Mouse (Mus musculus): Measurements from ENCODE around the gene Ccdc85c. TPM values are rescaled to one million over a fixed set of nuclear protein-coding genes. Genes with fewer than 3 reads are reported as not detected.

Gene Ccdc85c
- polyA plus RNA-seq, 1 experiment from 2014 or later = 17.8 TPM

DNA sequence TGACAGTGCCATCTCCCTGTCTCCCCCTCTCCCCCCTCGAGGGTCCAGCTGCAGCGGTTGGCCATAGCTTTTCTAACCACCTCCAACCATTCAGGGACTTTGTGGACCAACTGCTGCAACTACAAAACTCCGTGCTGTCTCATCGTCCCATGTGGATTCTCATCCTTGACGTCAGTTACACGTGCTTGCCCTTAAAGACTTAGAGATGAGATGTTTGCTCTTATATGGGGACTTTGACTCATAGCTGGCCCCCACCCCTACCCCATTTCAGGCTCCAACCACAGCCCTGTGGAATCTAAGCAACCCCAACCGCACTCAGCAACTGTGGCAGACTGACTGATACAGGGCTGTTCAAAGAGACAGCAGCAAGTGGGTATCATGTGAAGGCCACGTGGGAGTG, 29.9 kb upstream of the Ccdc85c start:
- Histone ChIP-seq H3K27ac (ENCODE audit: low read depth, low read length) (no peak overlapping the region), H3K9me3 (ENCODE audit: control insufficient read depth, low read length) (no peaks in the 10 kb centered on the region), H3K4me2 (replicated peaks; ENCODE audit: low read depth, low read length) (no peak overlapping the region), H3K36me3 (ENCODE audit: control insufficient read depth, insufficient read depth, low read length) (no peaks in the 10 kb centered on the region), H3K4me1 (replicated peaks; ENCODE audit: control insufficient read depth, insufficient read depth, low read length) (peaks cover 5% of the 10 kb centered on the region; the same call in 1 of the 2 replicates), H3K27me3 (ENCODE audit: control insufficient read depth, insufficient read depth, low read length) (0 out of 2 replicates have a peak, but pooled peaks cover 2% of the 10 kb centered on the region), H3K9ac (ENCODE audit: low read depth, low read length) (no peak overlapping the region), H3K4me3 (ENCODE audit: low read depth, low read length) (no peak overlapping the region)
- ATAC-seq (ENCODE audit: low FRiP score) (no peak), DNase-seq (ENCODE audit: low spot score) (no peak)
- WGBS = 74% methylated on average over 8 of the region's 8 CpGs

DNA sequence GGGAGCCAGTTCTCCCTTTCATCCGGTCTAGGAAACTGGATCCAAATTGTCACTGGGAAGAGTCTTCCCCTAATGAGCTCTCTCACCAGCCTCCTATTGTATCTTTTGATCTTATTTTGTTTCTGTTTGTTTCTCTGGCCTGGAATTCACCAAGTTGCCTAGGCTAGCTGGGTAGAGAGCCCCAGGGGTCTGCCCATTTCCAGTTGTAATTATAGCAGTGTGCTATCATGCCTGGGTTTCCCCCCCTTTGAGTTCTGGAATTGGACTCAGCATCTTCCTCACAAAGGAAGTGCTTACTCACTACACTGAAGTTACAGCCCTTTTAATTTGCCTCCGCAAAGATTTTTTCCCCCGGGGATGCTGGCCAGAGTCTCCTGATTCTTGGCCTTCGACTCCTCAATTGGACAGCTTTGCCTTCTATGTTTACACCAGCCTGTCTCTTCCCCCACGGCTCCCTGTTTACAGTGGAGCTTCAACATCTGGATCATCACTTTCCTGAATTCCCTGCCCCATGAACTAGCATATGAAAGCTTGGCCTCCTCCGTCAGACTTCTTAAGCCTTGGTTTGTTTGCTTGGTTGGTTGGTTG, 28.6 kb upstream of the Ccdc85c start:
- H3K36me3 ChIP-seq (ENCODE audit: control insufficient read depth, insufficient read depth, low read length) = no peaks in the 10 kb centered on the region
- no peak overlapping the region for H3K9ac ChIP-seq (ENCODE audit: low read depth, low read length)
- H3K27ac ChIP-seq (ENCODE audit: low read depth, low read length) = no peak overlapping the region
- 0 out of 2 replicates have a peak, but pooled peaks cover 2% of the 10 kb centered on the region for H3K27me3 ChIP-seq (ENCODE audit: control insufficient read depth, insufficient read depth, low read length)
- DNase-seq (ENCODE audit: low spot score) = no peak
- H3K9me3 ChIP-seq (ENCODE audit: control insufficient read depth, low read length) = no peaks in the 10 kb centered on the region
- no peak overlapping the region for H3K4me2 ChIP-seq (replicated peaks; ENCODE audit: low read depth, low read length)
- no peak overlapping the region for H3K4me3 ChIP-seq (ENCODE audit: low read depth, low read length)
- no peak for ATAC-seq (ENCODE audit: low FRiP score)
- H3K4me1 ChIP-seq (replicated peaks; ENCODE audit: control insufficient read depth, insufficient read depth, low read length) = peaks cover 5% of the 10 kb centered on the region; the same call in 1 of the 2 replicates
- WGBS = 51% methylated on average over 6 of the region's 6 CpGs

DNA sequence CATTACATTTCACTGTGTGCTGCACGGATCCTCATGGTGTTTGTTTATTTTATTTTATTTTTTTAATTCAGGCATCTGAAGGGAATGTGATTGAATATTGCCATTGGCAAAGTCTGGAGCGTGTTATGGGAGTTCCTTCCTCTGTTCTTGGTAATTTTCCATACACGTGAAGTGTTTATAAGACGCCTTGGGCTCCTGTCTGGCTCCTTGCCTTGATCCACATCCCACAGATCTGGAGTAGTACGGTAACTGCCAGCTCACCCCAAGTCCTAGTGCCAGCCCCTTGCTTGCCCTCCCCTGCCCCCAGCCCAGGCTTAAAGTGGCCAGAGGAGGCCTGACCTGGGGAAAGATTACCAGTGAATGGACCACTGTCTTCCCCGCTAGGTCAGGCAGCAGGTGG, 25.8 kb upstream of the Ccdc85c start:
- H3K27me3 ChIP-seq (ENCODE audit: control insufficient read depth, insufficient read depth, low read length) = 0 out of 2 replicates have a peak, but pooled peaks cover under 1% of the 10 kb centered on the region
- no peak overlapping the region for H3K27ac ChIP-seq (ENCODE audit: low read depth, low read length)
- no peaks in the 10 kb centered on the region for H3K36me3 ChIP-seq (ENCODE audit: control insufficient read depth, insufficient read depth, low read length)
- no peak for ATAC-seq (ENCODE audit: low FRiP score)
- no peaks in the 10 kb centered on the region for H3K9me3 ChIP-seq (ENCODE audit: control insufficient read depth, low read length)
- peaks cover 3% of the 10 kb centered on the region; the same call in 1 of the 2 replicates for H3K4me1 ChIP-seq (replicated peaks; ENCODE audit: control insufficient read depth, insufficient read depth, low read length)
- H3K4me3 ChIP-seq (ENCODE audit: low read depth, low read length) = no peak overlapping the region
- no peak overlapping the region for H3K9ac ChIP-seq (ENCODE audit: low read depth, low read length)
- WGBS = 78% methylated on average over 6 of the region's 6 CpGs
- H3K4me2 ChIP-seq (replicated peaks; ENCODE audit: low read depth, low read length) = no peak overlapping the region
- no peak for DNase-seq (ENCODE audit: low spot score)

DNA sequence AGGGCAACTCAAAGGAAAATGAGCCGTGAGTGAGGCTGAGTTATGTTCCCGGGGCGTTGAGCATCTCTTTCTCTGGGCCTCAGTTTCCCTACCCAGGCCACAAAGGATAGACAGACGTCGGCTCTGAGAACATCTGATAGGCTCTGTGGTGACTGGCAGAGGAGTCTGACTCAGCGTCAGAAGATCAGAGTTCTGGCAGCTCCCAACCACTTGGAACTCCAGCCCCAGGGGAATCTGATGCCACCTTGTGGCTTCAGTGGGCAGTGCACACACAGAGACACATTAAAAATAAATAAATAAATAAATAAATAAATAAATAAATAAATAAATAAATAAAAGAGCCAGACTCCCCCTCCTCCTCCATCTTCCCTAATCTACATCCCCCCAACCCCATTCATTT, 21.8 kb upstream of the Ccdc85c start:
- peaks cover 2% of the 10 kb centered on the region; the same call in 1 of the 2 replicates for H3K4me1 ChIP-seq (replicated peaks; ENCODE audit: control insufficient read depth, insufficient read depth, low read length)
- no peaks in the 10 kb centered on the region for H3K36me3 ChIP-seq (ENCODE audit: control insufficient read depth, insufficient read depth, low read length)
- H3K4me2 ChIP-seq (replicated peaks; ENCODE audit: low read depth, low read length) = no peak overlapping the region
- 86% methylated on average over 6 of the region's 6 CpGs for WGBS
- DNase-seq (ENCODE audit: low spot score) = no peak
- H3K27ac ChIP-seq (ENCODE audit: low read depth, low read length) = no peak overlapping the region
- no peak overlapping the region for H3K9ac ChIP-seq (ENCODE audit: low read depth, low read length)
- H3K27me3 ChIP-seq (ENCODE audit: control insufficient read depth, insufficient read depth, low read length) = no peaks in the 10 kb centered on the region
- ATAC-seq (ENCODE audit: low FRiP score) = no peak
- H3K9me3 ChIP-seq (ENCODE audit: control insufficient read depth, low read length) = no peaks in the 10 kb centered on the region
- H3K4me3 ChIP-seq (ENCODE audit: low read depth, low read length) = no peak overlapping the region

DNA sequence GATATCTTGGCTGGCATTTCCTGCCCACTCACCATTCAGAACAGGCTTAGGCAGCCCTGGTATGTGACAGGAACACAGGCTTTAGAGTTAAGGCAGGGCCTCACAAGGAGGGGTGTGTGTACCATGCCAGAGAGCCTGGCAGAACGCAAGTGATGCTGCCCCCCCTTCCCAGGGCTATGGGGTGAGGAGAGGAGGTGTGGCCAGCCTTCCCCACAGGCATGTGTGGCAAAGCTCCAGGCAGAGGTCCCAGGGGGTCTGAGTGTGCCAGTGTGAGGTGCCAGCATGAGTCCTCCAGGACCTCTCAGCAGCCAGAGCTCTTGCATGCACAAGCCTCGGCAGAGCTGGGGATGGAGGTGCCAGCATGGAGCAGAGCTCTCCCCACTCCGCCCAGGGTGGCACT, 19.4 kb upstream of the Ccdc85c start:
- DNase-seq (ENCODE audit: low spot score) = no peak
- H3K4me1 ChIP-seq (replicated peaks; ENCODE audit: control insufficient read depth, insufficient read depth, low read length) = peaks cover 5% of the 10 kb centered on the region; the same call in 1 of the 2 replicates
- H3K4me3 ChIP-seq (ENCODE audit: low read depth, low read length) = no peak overlapping the region
- no peak overlapping the region for H3K9ac ChIP-seq (ENCODE audit: low read depth, low read length)
- H3K27ac ChIP-seq (ENCODE audit: low read depth, low read length) = no peak overlapping the region
- no peaks in the 10 kb centered on the region for H3K9me3 ChIP-seq (ENCODE audit: control insufficient read depth, low read length)
- H3K27me3 ChIP-seq (ENCODE audit: control insufficient read depth, insufficient read depth, low read length) = no peaks in the 10 kb centered on the region
- 79% methylated on average over 3 of the region's 3 CpGs for WGBS
- no peak overlapping the region for H3K4me2 ChIP-seq (replicated peaks; ENCODE audit: low read depth, low read length)
- H3K36me3 ChIP-seq (ENCODE audit: control insufficient read depth, insufficient read depth, low read length) = no peaks in the 10 kb centered on the region
- ATAC-seq (ENCODE audit: low FRiP score) = no peak

DNA sequence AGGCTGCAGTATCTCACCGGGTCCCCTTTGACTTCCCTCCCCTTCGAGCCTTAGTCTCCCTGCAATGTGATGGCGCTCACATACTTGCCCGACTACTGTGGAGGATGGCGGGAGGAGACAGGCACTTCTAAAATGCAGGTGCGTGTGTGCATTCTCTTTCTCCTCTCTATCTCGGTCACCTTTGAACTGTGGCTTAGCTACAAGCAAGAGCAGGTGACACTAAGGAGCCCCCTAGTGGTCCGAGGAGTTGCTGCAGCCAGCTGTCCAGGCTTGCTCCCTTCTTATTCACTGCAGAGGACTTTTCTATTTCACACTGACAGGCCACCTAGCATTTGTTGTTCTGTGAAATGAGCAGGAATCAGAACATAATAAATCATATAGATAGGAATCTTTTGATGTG, 17.7 kb upstream of the Ccdc85c start:
- peaks cover 5% of the 10 kb centered on the region; the same call in 1 of the 2 replicates for H3K4me1 ChIP-seq (replicated peaks; ENCODE audit: control insufficient read depth, insufficient read depth, low read length)
- H3K4me3 ChIP-seq (ENCODE audit: low read depth, low read length) = no peak overlapping the region
- 0 out of 2 replicates have a peak overlapping the region, but pooled peaks have one; percentile 14 for H3K27ac ChIP-seq (ENCODE audit: low read depth, low read length)
- DNase-seq (ENCODE audit: low spot score) (peak; percentile 84), ATAC-seq (ENCODE audit: low FRiP score) (peak; percentile 67; the same call in 1 of the 2 replicates)
- H3K9me3 ChIP-seq (ENCODE audit: control insufficient read depth, low read length) = no peaks in the 10 kb centered on the region
- H3K27me3 ChIP-seq (ENCODE audit: control insufficient read depth, insufficient read depth, low read length) = no peaks in the 10 kb centered on the region; the same call in 1 of the 2 replicates
- H3K9ac ChIP-seq (ENCODE audit: low read depth, low read length) = no peak overlapping the region
- WGBS = 5% methylated on average over 8 of the region's 8 CpGs
- no peaks in the 10 kb centered on the region for H3K36me3 ChIP-seq (ENCODE audit: control insufficient read depth, insufficient read depth, low read length)
- H3K4me2 ChIP-seq (replicated peaks; ENCODE audit: low read depth, low read length) = peak overlapping the region; percentile 34

DNA sequence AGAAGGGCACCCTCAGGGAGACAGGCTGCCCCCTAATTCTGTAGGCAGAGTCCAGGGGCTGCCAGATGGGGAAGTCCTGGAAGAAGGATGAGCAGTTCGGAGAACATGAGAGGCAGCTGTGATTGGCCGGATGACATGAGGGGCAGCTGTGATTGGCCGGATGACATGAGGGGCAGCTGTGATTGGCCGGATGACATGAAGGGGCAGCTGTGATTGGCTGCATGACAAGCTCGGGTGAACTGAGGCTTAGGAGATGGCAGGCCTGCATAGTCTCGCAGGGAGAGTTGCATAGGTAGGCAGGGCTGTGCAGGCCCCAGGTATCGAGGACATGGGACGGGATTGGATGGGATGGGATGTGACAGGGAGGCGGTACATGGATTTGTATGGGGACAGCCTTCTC, 17.2 kb upstream of the Ccdc85c start:
- Histone ChIP-seq H3K4me1 (replicated peaks; ENCODE audit: control insufficient read depth, insufficient read depth, low read length) (peaks cover 5% of the 10 kb centered on the region; the same call in 1 of the 2 replicates), H3K27me3 (ENCODE audit: control insufficient read depth, insufficient read depth, low read length) (no peaks in the 10 kb centered on the region; the same call in 1 of the 2 replicates), H3K9ac (ENCODE audit: low read depth, low read length) (no peak overlapping the region), H3K36me3 (ENCODE audit: control insufficient read depth, insufficient read depth, low read length) (no peaks in the 10 kb centered on the region), H3K27ac (ENCODE audit: low read depth, low read length) (0 out of 2 replicates have a peak overlapping the region, but pooled peaks have one; percentile 14), H3K4me2 (replicated peaks; ENCODE audit: low read depth, low read length) (peak overlapping the region; percentile 34), H3K4me3 (ENCODE audit: low read depth, low read length) (no peak overlapping the region), H3K9me3 (ENCODE audit: control insufficient read depth, low read length) (no peaks in the 10 kb centered on the region)
- ATAC-seq (ENCODE audit: low FRiP score) (peak; percentile 90), DNase-seq (ENCODE audit: low spot score) (peak; percentile 65)
- WGBS = 6% methylated on average over 9 of the region's 9 CpGs

DNA sequence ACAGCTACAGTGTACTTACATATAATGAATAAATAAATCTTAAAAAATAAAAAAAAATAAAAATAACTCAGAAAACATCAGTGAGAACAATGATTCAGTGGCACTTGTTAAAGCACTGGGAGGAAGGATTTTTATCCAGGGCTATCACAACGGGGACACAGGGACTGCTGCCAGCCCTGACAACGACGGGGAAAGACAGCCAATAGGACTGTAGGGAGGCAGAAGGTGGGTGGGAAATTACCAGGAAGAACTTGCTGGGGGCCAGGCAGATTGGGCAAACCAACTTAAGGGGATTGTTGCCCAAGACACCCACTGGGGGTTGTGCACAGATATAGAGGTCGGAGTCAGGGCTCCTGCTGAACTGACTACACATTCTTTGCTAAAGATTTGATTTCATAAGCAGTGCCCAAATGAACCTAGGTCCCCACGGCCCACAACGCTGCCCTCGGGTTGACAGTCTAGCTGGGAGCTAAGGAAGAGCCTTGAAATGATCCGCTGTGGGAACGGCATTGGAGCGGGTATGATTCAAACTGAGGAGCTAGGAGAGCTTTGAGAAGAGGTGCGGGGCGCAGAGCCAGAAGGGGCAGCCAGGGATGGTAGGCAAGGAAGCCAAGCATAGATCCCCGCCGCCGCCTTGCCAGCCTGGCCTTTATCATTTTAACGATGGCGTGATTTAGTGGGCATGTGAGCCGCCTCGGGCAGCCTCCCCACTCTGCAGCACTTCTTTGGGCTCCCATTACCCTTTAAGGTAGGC, 13.1 kb upstream of the Ccdc85c start:
- Histone ChIP-seq H3K4me2 (replicated peaks; ENCODE audit: low read depth, low read length) (no peak overlapping the region), H3K4me1 (replicated peaks; ENCODE audit: control insufficient read depth, insufficient read depth, low read length) (peaks cover 14% of the 10 kb centered on the region), H3K9ac (ENCODE audit: low read depth, low read length) (no peak overlapping the region), H3K36me3 (ENCODE audit: control insufficient read depth, insufficient read depth, low read length) (no peaks in the 10 kb centered on the region), H3K4me3 (ENCODE audit: low read depth, low read length) (no peak overlapping the region), H3K27ac (ENCODE audit: low read depth, low read length) (no peak overlapping the region), H3K9me3 (ENCODE audit: control insufficient read depth, low read length) (no peaks in the 10 kb centered on the region), H3K27me3 (ENCODE audit: control insufficient read depth, insufficient read depth, low read length) (no peaks in the 10 kb centered on the region; the same call in 1 of the 2 replicates)
- 86% methylated on average over 19 of the region's 19 CpGs for WGBS
- ATAC-seq (ENCODE audit: low FRiP score) = no peak
- DNase-seq (ENCODE audit: low spot score) = no peak

All from hindbrain, embryonic 11.5 days (tissue).